Mouse (Mus musculus): ENCODE results near the gene Megf8. TPM values are rescaled to one million over a fixed set of nuclear protein-coding genes. Genes with fewer than 3 reads are reported as not detected.
A peak's percentile ranks its signal among the peaks of the same experiment; 100 is the strongest.
"Not testable (repeated sequence)": the region's sequence is repeated elsewhere in the genome, so short reads cannot be mapped to it uniquely, and the experiment has no call there.

Gene Megf8
- total and polyA plus RNA-seq, 3 experiments, result 37.1 to 102 (median 41.5) TPM

- no peak for DNase-seq
These were observed 66.9 kb downstream of the Megf8 start for GRCm38 (mm10) chr7:25383891-25384290.

GRCm38 (mm10) chr7:25384318-25384717 lies 67.4 kb downstream of the Megf8 start:
- no peak for DNase-seq

- no peak for DNase-seq
These were observed 67.9 kb downstream of the Megf8 start for GRCm38 (mm10) chr7:25384818-25385217.

DNA sequence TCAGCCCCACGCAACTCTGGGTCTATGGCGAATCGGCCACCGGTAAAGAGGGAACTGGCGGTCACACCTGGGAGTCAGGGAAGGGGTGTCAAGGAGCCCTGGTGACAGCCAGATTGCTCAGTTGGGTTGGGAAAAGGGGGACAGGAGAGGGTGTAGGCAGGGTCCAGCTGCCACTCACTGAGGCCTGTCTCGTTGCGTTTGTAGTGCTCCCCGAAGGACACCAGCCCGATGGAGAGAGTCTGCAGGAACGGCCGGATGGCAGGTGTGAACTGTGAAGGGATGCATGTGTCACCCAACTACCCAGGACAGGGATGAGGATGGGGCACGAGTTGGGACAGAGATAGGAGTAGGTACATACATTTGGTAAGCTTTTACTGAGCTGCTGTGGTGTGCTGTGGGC lies 68.3 kb downstream of the Megf8 start:
- no peak for DNase-seq

- peak; percentile 94 for DNase-seq
These were observed 69.0 kb downstream of the Megf8 start for GRCm38 (mm10) chr7:25385850-25386555.

GRCm38 (mm10) chr7:25387811-25388440 lies 71.0 kb downstream of the Megf8 start:
- DNase-seq, result peak; percentile 81

GRCm38 (mm10) chr7:25388916-25389315 lies 72.0 kb downstream of the Megf8 start:
- no peak for DNase-seq

DNA sequence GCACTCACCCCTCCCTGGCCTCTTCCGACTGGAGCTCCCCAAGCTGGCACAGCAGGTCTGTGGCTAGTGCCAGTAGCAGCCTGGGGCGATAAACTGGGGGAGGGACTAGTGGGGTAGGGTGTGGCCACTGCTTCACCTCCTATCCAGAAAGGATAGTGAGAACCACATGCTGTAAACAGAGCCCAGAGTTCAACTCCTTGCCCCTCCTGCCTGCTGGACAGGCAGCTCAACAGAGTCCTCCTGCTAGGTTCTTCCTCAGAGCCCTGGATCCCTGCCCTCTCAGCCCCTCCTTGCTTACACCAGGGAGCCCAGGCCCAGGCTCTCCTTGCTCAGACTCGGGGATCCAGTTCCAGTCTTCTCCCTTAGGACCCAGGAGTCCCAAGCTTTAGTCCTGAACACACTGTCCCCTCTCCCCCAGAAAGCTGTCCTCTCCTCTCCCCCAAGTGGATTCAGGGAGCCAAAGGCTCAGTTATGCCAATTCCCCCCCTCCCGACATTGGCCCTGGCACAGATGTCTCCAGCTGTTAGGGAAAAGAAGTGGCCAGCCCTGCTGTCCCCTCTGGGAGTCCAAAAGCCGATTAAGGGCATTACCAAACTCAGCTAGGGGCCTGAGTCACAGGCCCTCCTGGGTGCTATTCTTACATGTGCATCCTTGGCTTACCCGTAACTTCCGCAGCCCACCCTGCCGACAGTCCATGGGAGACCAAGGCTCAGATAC lies 73.2 kb downstream of the Megf8 start:
- peak; percentile 90 for DNase-seq

- peak; percentile 82 for DNase-seq
These were observed 74.0 kb downstream of the Megf8 start for GRCm38 (mm10) chr7:25390986-25391385.

DNA sequence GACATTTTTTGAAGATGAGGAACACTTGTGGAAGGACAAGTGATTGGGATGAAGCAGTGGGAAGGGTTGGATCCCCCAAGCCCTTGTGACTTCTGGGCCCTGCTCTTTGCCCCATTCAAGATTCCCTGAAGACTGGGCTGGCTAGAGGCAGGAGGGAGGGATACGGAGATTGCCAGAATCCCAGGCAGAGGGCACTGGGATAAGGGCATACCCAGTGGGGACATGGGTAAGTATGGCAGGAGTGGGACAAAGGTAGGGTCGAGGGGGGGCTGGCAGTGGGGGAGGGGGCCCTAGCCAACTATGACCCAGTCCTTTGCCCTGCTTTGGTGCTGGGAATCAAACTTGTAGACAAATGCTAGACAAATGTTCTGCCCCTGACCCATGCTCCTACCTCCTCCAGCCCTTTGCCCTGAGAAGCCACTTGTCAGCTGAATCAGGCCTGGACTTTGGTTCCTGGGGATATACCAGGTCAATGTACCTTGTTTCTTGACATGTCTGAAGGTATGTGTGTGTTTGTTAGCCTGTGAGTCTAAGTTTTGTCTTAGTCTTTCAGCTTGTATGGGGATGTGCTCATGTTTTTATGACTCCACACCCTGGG lies 75.0 kb downstream of the Megf8 start:
- no peak for DNase-seq

DNA sequence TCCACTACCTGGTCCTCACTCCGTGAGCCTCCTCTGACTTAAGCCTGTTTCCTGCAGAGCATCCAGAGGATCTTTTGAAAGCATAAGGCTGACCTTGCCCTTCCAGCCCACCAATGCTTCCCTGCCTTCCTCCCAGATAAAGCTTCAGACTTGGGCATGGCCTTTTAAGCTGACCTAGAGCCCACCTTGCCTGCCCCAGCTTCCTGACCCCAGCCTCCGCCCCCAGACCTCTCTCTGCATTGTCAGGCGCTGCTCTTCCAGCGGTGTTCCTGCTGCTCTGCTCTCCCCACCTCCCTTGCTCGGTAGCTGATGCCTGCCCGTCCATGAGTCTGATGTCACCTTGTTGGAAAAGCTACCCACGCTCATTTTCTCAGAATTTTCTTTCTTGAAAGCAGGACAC lies 75.9 kb downstream of the Megf8 start:
- no peak for DNase-seq

DNA sequence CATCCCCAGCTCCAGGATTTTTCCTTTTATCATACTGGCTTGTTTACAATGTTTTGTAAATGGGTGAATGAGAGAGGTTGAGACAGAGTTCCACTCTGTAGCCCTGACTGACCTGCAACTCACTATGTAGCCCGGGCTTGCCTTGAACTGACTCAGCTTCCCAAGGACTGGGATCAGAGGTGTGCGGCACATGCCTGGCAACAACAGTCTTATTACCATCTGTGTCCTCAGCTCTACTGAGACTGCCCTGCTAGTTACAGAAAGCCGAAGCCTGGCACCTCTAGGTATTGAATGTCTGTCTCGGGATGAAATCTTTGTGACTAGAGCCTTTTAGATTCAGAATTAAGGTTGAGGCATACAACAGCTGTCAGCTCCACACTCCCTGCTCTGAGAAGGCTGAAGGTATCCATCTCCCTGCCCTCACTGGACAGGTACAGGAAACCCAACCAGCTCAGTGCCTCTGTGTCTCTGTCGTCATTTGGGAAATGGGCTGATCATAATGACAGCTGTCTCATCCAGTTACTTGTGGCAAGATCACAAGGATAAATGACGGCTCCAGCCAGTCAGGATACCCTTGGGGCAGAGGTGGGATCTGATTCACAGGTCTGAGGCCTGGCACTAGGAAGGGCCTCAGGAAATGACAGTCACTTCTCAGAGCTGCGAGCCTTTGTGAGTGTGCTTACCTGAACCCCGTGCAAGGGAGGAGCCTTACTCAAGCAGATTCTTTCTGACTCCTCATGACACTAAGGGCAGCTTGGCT lies 76.7 kb downstream of the Megf8 start:
- peak; percentile 84 for DNase-seq

- DNase-seq, result peak; percentile 63
These were observed 77.8 kb downstream of the Megf8 start for GRCm38 (mm10) chr7:25394754-25395153.

GRCm38 (mm10) chr7:25395186-25395557 lies 78.2 kb downstream of the Megf8 start:
- no peak for DNase-seq

GRCm38 (mm10) chr7:25395558-25396521 lies 78.9 kb downstream of the Megf8 start:
- DNase-seq, result peak; percentile 98

- DNase-seq, result no peak
These were observed 79.7 kb downstream of the Megf8 start for GRCm38 (mm10) chr7:25396621-25397020.

- no peak for DNase-seq
These were observed 81.6 kb downstream of the Megf8 start, which contains the start of gene Lipe for GRCm38 (mm10) chr7:25398610-25399009. Gene Lipe, minus strand, starts transcription at chr7:25398710.

GRCm38 (mm10) chr7:25399028-25399427 lies 82.1 kb downstream of the Megf8 start:
- not testable (repeated sequence) for DNase-seq

GRCm38 (mm10) chr7:25401551-25401950 lies 84.6 kb downstream of the Megf8 start:
- DNase-seq, result no peak

DNA sequence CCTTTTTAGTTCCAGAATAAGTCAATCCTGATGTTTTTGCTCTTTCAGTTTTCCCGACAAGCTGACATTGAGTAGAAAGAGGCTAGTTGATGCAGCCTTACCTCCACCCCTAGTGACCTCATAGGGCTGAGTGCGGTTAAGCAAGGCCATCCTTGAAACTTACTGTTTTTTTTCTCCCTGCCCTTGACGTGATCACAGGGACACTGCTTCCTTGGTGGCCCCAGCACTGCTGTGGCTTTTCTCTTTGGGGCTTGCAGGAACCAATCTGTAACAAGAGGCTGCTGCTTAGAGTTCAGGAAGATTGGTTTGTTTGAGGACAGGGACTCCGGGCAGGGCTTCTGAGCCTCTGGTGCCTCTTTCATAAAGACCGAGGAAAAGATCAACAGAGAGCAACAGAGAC lies 85.0 kb downstream of the Megf8 start:
- peak; percentile 87 for DNase-seq

- peak; percentile 83 for DNase-seq
These were observed 85.7 kb downstream of the Megf8 start for GRCm38 (mm10) chr7:25402671-25403101.

Data from adrenal gland, adult 2 months (tissue).